In genomic region chr1:78217151-78218034, GRCm38 (mm10) we compare ENCODE assay signal across 8 mouse cellular contexts. TPM values are rescaled to one million over a fixed set of nuclear protein-coding genes. Genes with fewer than 3 reads are reported as not detected.
A peak's percentile ranks its signal among the peaks of the same experiment; 100 is the strongest.
DNase-seq lines count a peak whose midpoint lies in the region; ATAC-seq and TF ChIP-seq lines count a peak whose summit lies in the region.

No protein-coding gene starts in this region.

- DNase-seq in adrenal gland, adult (ENCODE audit: inconsistent age in 2 of 2, low spot score in 1 of 2) = peak; percentile 53 to 65
- no peak for DNase-seq in adrenal gland, postnatal 4 days (ENCODE audit: low spot score in 2 of 2)
- DNase-seq in right cerebral cortex, adult 18-20 months = peak; percentile 46
- no peak for DNase-seq in right cerebral cortex, adult 2 months (ENCODE audit: low spot score in 2 of 2)
- peak; percentile 50 for DNase-seq in lung, postnatal 0 days (ENCODE audit: low spot score)
- no peak for DNase-seq in spleen, adult 12 weeks (ENCODE audit: low spot score)
- DNase-seq in gastrocnemius, postnatal 25 days = no peak

- peak; percentile 31; the same call in 1 of the 2 replicates for TF ChIP-seq CTCF in lung, postnatal 0 days (IDR thresholded peaks at IDR 0.05)

- H3K27me3 ChIP-seq in hindbrain, embryonic 12.5 days = peaks cover 88% of the 10 kb centered on the region
- H3K27me3 ChIP-seq in lung, postnatal 0 days (replicated peaks; ENCODE audit: insufficient read depth, low read length) = peaks cover 51% of the 10 kb centered on the region

- peak overlapping the region; percentile 54 for H3K4me3 ChIP-seq in hindbrain, embryonic 12.5 days
- peak overlapping the region; percentile 57 for H3K4me3 ChIP-seq in lung, postnatal 0 days (ENCODE audit: low read depth, low read length)

- no peak for TF ChIP-seq EP300 in lung, postnatal 0 days (IDR thresholded peaks at IDR 0.05)

- H3K27ac ChIP-seq in hindbrain, embryonic 12.5 days = no peak overlapping the region
- H3K27ac ChIP-seq in lung, postnatal 0 days (ENCODE audit: low read length) = peak overlapping the region; percentile 73

- no peaks in the 10 kb centered on the region for H3K9me3 ChIP-seq in hindbrain, embryonic 12.5 days (replicated peaks)
- H3K9me3 ChIP-seq in lung, postnatal 0 days (ENCODE audit: low read length) = no peaks in the 10 kb centered on the region

- WGBS in hindbrain, embryonic 12.5 days = under 1% methylated on average over 66 of the region's 79 CpGs
- 1% methylated on average over 21 of the region's 79 CpGs for WGBS in lung, postnatal 0 days

- ATAC-seq in hindbrain, embryonic 12.5 days (ENCODE audit: low FRiP score) = peak; percentile 68
- ATAC-seq in lung, postnatal 0 days = peak; percentile 55

- peak overlapping the region; percentile 67 for H3K9ac ChIP-seq in hindbrain, embryonic 12.5 days
- 0 out of 2 replicates have a peak overlapping the region, but pooled peaks have one; percentile 26 for H3K9ac ChIP-seq in lung, postnatal 0 days (replicated peaks; ENCODE audit: low read depth)

- peak overlapping the region; percentile 85 for H3K4me2 ChIP-seq in hindbrain, embryonic 12.5 days (replicated peaks)
- peak overlapping the region; percentile 87 for H3K4me2 ChIP-seq in lung, postnatal 0 days (replicated peaks; ENCODE audit: low read depth, low read length)

- peaks cover 22% of the 10 kb centered on the region for H3K4me1 ChIP-seq in hindbrain, embryonic 12.5 days
- peaks cover 3% of the 10 kb centered on the region; the same call in 1 of the 2 replicates for H3K4me1 ChIP-seq in lung, postnatal 0 days (ENCODE audit: insufficient read depth, low read depth, low read length)

- no peaks in the 10 kb centered on the region for H3K36me3 ChIP-seq in hindbrain, embryonic 12.5 days
- no peaks in the 10 kb centered on the region for H3K36me3 ChIP-seq in lung, postnatal 0 days (ENCODE audit: insufficient read depth, low read length)

RNA-seq across cellular contexts. Expression of gene Pax3, which starts 20.5 kb away (rescaled TPM):
- not detected for total RNA-seq in adrenal gland, postnatal 4 days (2021)
- polyA plus RNA-seq in hindbrain, embryonic 12.5 days (2016; fragmentation: Nextera tagmentation; extraction: Ambion mirVana) = 32.7 and 37.5 TPM in 2 replicates
- polyA plus RNA-seq in lung, postnatal 0 days (2015; fragmentation: Nextera tagmentation; extraction: Ambion mirVana) = not detected in 2 replicates
- under 1 TPM in 1 of 2 experiments, not detected in 1; 0.08 TPM for total RNA-seq in gastrocnemius, postnatal 25 days (2021)

Comparison
In these comparisons a context has a peak if more than half of its experiments do, and no peak if none do; other contexts are left out.
1. DNase-seq: peak in adrenal gland, adult (2 of 2), right cerebral cortex, adult 18-20 months (single experiment) and lung, postnatal 0 days (single experiment); none in adrenal gland, postnatal 4 days (0 of 2), right cerebral cortex, adult 2 months (0 of 2), spleen, adult 12 weeks (single experiment) and gastrocnemius, postnatal 25 days (single experiment).